Mouse (Mus musculus): ENCODE results near the gene Ctps. TPM values are rescaled to one million over a fixed set of nuclear protein-coding genes. Genes with fewer than 3 reads are reported as not detected.
"Not testable (repeated sequence)": the region's sequence is repeated elsewhere in the genome, so short reads cannot be mapped to it uniquely, and the experiment has no call there.

Ctps gene
- polyA plus RNA-seq (2017; shearing (Covaris generic)): 10 to 100 TPM; 19.0 to 26.5 TPM

- ATAC-seq: peak; percentile 91
Measured at GRCm38 (mm10) chr4:120569486-120570437, at the start of gene Ctps. Gene Ctps (minus strand): TSS chr4:120570276.

- ATAC-seq: no peak
Measured at GRCm38 (mm10) chr4:120616199-120617025, 46.3 kb upstream of the Ctps start.

GRCm38 (mm10) chr4:120615528-120616081, 45.5 kb upstream of the Ctps start:
- ATAC-seq: peak; percentile 59

- ATAC-seq: no peak
Measured at GRCm38 (mm10) chr4:120614644-120615043, 44.6 kb upstream of the Ctps start.

- peak; percentile 68 for ATAC-seq
Measured at GRCm38 (mm10) chr4:120613691-120614329, 43.7 kb upstream of the Ctps start.

DNA sequence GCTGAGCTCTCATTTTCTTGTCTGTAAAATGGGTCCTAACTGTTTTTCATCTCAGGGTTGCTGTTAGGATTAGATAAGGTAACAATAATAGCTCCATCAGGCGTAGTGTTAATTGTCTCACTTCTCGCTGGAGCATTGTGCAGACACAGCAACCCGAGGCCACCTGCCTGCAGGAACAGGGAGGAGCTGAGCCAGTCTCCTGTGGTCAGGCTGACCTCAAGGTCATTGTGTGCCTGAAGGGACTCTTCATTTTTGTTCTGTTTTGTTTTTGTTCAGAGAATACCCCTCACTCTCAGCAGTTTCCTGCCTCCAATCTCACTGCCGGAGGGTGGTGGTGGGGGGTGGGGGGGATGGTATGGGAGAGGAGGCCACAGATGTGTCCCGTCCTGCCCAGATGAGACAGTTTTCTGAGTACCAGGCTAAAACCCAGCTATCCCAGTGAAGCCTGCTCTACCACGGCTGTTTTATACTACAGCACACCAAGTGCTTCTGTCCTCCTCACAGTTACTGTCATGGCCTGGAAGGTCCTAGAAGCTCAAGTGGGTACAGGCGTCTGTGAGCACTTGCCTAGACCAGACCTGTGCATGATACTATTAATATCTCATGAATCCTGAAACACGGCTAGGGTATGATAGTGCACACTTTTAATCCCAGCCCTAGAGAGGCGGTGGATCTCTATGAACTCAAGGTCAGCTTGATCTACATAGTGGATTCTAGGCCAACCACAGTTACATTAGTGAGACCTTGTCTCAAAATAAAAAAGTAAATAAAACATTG, 42.4 kb upstream of the Ctps start:
- ATAC-seq: no peak

GRCm38 (mm10) chr4:120611005-120611404, 40.9 kb upstream of the Ctps start:
- ATAC-seq: no peak

GRCm38 (mm10) chr4:120606941-120607340, 36.9 kb upstream of the Ctps start:
- no peak for ATAC-seq

DNA sequence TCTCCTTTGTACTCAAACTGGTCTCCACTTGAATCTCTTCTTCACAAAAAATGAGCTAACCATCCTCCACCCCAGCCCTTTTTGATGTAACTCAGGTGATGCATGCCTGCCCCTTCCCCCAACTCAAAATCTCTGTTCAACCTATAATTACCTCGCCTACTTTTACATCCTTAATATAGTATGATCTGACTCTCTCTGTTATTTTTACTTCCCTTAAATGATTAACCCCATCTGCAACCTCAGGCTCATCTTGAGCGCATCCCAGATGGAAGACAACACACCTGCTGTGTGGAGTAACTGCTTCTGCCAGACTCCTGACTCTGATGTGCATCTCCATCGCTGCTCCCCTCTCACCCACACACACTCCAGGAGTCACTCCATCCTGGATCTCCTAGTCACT, 32.6 kb upstream of the Ctps start:
- ATAC-seq: no peak

GRCm38 (mm10) chr4:120601774-120602173, 31.7 kb upstream of the Ctps start:
- ATAC-seq: no peak

- no peak for ATAC-seq
Measured at GRCm38 (mm10) chr4:120598922-120599321, 28.8 kb upstream of the Ctps start.

GRCm38 (mm10) chr4:120596210-120596609, 26.1 kb upstream of the Ctps start:
- not testable (repeated sequence) for ATAC-seq

DNA sequence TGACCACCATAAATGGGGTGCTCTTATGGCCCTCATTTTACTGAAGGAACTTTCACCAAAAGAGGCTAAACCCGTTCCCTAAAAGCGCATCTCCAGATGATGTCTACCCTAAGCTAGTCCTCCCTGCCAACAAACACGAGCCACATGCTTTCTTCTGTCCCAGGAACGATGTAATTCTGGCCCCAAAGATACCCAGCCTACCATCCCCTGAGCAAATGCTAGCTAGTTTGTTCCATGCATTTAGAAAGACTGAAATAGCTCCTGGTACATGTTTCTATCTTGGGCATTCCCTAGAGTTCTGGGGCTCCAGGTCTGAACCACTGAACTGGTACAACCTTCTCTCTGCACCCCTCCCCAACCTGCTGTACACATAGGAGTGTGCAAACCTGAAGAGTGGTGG, 20.9 kb upstream of the Ctps start:
- no peak for ATAC-seq

- ATAC-seq: peak; percentile 98
Measured at GRCm38 (mm10) chr4:120589815-120590422, 19.8 kb upstream of the Ctps start.

DNA sequence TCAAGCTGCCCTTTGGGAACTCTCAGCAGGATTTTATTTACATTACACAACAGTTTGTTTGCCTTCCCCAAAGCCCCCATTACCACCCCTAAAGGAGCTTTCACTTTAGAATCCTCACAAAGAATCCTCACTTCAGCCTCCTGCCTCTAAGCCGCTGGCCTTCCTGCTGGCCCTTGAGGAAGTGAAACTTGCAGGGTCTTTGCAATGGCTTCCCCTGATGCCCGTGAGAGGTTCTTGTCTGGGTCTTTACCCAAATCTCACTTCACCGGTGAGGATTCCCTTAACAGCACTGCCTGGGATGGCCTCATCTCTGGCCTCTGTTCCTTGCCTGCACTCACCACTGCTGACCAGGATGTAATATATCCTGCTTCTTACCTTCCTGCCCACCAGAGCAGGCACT, 19.0 kb upstream of the Ctps start:
- no peak for ATAC-seq

DNA sequence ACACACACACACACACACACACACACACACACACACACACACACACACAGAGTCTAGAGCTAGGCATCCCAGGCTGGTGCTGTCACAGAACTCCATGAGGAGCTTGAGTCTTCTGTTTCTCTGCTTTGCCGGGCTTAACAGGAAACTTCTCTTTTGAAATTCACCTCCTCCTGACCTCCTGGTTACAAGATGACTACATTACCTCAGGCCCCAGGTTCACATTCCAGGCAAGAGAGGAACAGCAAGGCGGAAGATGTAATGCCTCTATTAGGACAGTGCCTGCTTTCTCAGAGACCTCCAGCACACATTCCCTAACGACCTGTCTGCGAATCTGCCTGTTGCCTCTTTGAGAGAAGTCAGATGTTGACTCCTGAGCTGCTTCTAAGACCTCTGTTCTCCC, 18.4 kb upstream of the Ctps start, which contains the start of gene Gm8439:
Gene Gm8439, plus strand, starts transcription at position 301 of the 400 bp plus-strand sequence.
- no peak for ATAC-seq

GRCm38 (mm10) chr4:120586986-120587385, 16.9 kb upstream of the Ctps start:
- ATAC-seq: no peak

DNA sequence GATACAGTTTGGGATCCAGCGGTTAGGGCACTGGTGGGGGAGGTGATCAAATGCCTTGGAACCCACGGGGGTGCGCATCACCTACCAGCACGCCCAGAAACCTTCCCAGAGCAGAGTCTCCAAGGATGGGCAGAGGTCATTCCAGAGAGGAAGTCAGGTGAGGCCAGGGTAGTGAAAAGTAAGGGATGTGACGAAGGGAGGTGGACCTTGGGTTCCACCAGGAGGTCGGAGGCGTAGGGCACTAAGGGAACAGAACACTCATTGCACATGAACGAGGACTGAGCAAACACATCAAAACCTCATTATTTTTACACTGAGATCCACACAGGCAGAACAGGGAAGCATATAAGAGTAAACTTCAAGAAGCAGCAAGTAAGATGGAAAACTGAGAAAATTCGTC, 11.6 kb upstream of the Ctps start:
- ATAC-seq: no peak

DNA sequence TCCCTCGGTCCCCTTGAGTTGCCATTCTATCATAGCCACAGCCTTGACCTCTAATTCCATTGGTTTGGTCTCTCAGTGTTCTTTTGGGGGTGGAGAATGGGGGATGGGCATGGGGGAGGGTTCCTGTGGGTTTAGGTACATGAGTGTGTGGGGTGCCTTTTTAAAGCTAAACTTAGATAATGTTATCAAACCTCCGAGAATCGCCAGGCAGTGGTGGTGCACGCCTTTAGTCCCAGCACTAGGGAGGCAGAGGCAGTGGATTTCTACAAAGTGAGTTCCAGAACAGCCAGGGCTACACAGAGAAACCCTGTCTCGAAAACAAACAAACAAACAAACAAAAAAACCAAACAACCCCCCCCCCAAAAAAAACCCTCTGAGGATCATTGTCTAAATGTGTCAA, 10.8 kb upstream of the Ctps start:
- no peak for ATAC-seq

- no peak for ATAC-seq
Measured at GRCm38 (mm10) chr4:120571691-120572090, 1.6 kb upstream of the Ctps start.

DNA sequence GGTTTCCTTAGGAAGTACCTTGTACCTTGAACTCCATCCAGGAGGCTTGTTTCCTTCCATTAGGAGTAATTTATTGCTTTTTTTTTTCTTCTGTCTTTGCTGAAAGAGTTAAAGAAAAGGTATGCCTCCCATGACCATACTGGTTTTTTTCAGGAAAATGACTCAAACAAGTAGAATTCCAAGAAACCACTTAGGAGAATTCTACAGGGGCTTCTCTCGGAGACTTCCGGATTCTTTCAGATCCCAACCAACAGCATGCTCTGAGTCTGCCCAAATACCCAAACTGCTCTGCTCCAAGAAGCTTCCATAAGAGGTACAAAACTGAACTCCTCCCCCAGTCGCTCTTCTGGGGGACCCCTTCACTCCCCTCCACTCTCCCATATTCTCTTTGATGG, 991 bp upstream of the Ctps start:
- ATAC-seq: no peak

Measured in activated CD4-positive, CD25-positive, alpha-beta regulatory T cell, adult 4 months (primary cell).